Mouse (Mus musculus) urinary bladder, postnatal 36 days (tissue): ENCODE measurements around the gene Cul4a.
"Not testable (repeated sequence)": the region's sequence is repeated elsewhere in the genome, so short reads cannot be mapped to it uniquely, and the experiment has no call there.

Source experiments
- DNase-seq, 2 experiments: peaks; one replicate each; pipeline ENCODE4 v3.0.0; 2022; ENCODE audit warnings: low spot score in 2 of 2, mixed read lengths in 1 of 2

Gene Cul4a

GRCm38 (mm10) chr8:13105087-13105881 is at the start of gene Cul4a, which contains the start of gene Pcid2:
Gene Cul4a, plus strand, starts transcription at chr8:13105621.
Gene Pcid2, minus strand, starts transcription at chr8:13105459.
- peak; percentile 92 to 96 for DNase-seq

- no peak for DNase-seq
Observed at GRCm38 (mm10) chr8:13057351-13057750, 48.1 kb upstream of the Cul4a start.

- DNase-seq, result no peak
Observed at GRCm38 (mm10) chr8:13060441-13061150, 44.8 kb upstream of the Cul4a start, which contains the start of gene Proz. Gene Proz, plus strand, starts transcription at chr8:13060914.

- DNase-seq, result no peak
Observed at GRCm38 (mm10) chr8:13063112-13063511, 42.3 kb upstream of the Cul4a start.

GRCm38 (mm10) chr8:13073255-13073654 is 32.2 kb upstream of the Cul4a start:
- no peak for DNase-seq

GRCm38 (mm10) chr8:13075044-13075443 is 30.4 kb upstream of the Cul4a start:
- no peak for DNase-seq

GRCm38 (mm10) chr8:13075579-13075978 is 29.8 kb upstream of the Cul4a start:
- DNase-seq, result not testable (repeated sequence)

GRCm38 (mm10) chr8:13077542-13077941 is 27.9 kb upstream of the Cul4a start:
- no peak for DNase-seq

GRCm38 (mm10) chr8:13104691-13105086 is 732 bp upstream of the Cul4a start:
- DNase-seq, result peak; percentile 88 to 91

- DNase-seq, result peak; percentile 27 to 49
Observed at GRCm38 (mm10) chr8:13105908-13106551, 609 bp downstream of the Cul4a start.

GRCm38 (mm10) chr8:13107990-13108638 is 2.7 kb downstream of the Cul4a start:
- no peak for DNase-seq

GRCm38 (mm10) chr8:13108967-13109366 is 3.5 kb downstream of the Cul4a start:
- no peak for DNase-seq

- no peak for DNase-seq
Observed at GRCm38 (mm10) chr8:13109416-13109960, 4.1 kb downstream of the Cul4a start.

- DNase-seq, result no peak
Observed at GRCm38 (mm10) chr8:13111917-13112316, 6.5 kb downstream of the Cul4a start.

GRCm38 (mm10) chr8:13113232-13113631 is 7.8 kb downstream of the Cul4a start:
- DNase-seq, result no peak

GRCm38 (mm10) chr8:13117096-13117495 is 11.7 kb downstream of the Cul4a start:
- no peak for DNase-seq

GRCm38 (mm10) chr8:13118516-13118915 is 13.1 kb downstream of the Cul4a start:
- DNase-seq, result no peak

- no peak for DNase-seq
Observed at GRCm38 (mm10) chr8:13120882-13121665, 15.7 kb downstream of the Cul4a start.

GRCm38 (mm10) chr8:13122887-13123421 is 17.5 kb downstream of the Cul4a start:
- DNase-seq, result no peak

- no peak for DNase-seq
Observed at GRCm38 (mm10) chr8:13124897-13125296, 19.5 kb downstream of the Cul4a start.
